Mouse (Mus musculus) ES-CJ7 (cell line): ENCODE measurements around the gene Ppp2r5e.

Source experiments
- DNase-seq: peaks from one replicate; pipeline ENCODE4 v3.0.0; 2011; ENCODE audit warnings: low read depth, low spot score

The Ppp2r5e gene

DNA sequence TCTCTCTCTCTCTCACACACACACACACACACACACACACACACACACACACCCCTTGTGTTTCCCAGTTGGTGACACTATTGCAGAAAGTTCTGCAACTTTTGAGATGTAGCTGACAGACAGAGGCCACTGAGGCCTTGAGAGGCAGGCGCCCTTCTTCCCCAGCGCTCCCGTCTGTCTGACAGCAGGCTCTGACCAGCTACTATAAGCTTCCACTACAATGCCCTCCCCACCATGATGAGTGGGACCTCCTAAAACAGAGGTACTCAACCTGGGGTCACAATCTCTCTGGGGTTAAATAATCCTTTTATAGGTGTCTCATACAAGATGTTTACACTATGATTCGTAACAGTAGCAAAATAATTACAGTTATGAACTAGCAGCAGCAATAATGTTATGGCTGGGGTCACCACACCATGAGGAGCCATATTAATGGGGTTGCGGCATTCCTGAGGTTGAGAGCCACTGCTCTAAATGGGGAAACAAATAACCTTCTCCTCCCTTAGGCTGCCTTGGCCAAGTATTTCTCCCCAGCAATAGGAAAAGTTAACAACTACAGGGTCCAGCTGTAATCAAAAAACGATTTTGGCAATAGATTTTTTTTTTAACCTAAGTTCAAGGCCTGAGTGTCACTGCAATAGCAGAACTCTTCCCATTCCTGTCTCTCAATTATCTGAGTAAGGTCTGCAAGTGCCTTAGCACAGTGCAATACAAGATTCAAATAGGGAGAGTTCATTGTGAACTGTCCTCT lies 58.2 kb downstream of the Ppp2r5e start:
- DNase-seq, result no peak

DNA sequence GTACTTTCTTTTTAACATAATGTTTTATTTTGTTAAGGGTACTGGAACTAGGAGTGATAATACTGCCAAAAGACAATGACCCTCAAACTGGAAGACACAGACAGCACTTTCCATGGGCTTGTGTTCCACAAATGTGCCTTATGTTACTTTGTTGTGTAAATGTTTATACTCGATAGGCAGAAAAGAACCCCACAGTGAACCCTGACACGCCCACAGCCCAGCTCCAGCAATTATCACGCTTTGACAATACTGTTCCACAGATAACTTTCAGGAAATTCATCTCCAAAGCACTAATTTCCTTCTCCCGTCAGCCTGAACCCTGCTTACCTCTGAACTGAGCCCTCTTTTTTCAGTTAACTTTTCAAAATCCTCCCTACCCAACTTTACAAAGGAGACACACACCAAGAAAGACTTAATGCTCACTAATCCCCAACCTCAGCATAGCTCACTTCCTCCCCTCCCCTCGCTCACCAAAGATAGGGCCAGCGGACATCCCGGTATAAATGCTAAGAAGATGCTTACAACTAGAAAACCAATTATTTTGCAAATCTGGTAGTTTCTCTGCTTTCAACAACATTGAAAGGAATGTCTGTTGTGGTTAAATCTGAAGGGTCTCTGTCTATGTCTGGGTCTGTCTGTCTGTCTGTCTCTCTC lies 58.9 kb downstream of the Ppp2r5e start:
- peak; percentile 38 for DNase-seq

DNA sequence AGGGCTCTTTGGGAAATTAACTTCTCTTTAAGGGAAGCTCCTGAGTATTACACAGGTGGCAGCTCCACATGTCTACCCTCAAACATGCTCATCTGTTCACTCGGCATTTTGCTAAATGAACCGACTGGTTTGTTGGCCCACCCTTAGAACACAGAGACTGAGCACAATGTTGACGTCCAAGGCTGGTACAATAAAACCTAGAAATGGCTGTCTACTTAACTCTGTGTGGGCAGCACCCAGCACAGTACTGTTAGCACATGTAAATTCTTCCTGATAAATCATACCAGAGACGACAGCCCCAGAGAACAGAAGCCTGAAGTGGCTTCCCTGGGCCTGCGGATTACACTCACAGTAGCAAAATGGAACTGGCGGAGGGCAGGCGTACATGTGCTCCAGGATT lies 59.5 kb downstream of the Ppp2r5e start:
- DNase-seq, result no peak

DNA sequence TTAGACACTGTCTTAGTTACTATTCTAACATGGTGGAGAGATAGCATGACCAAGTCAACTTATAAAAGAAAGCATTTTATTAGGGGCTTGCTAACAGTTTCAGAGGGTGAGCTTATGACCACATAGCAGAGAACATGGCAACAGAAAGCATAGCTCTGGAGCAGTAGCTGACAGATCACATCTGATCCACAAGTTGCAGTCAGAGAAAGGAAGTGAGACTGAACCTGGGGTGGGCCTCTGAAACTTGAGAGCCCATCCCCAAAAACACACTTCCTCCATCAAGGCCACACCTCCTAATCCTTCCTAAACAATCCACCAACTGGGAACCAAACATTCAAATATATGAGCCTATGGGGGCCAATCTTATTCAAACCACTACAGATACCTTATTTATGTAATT lies 62.9 kb downstream of the Ppp2r5e start:
- no peak for DNase-seq

DNA sequence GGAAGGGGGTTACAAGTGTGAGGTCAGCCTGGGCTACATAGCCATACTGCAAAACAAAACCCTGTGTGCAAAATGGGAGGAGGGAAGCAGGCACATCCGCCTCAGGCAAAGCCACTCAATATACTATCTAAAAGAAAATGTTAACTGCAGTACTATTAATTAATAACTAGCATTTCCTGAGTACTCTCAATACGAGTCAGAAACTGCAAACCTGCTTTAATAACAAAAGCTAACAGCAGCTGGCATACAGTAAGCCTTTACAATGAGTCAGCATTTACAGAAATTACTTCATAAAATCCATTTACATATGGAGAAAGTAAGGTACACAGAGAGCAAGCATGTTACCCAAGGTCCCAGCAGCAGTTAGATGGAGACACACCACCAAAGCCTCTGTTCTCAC lies 64.2 kb downstream of the Ppp2r5e start:
- DNase-seq, result no peak

DNA sequence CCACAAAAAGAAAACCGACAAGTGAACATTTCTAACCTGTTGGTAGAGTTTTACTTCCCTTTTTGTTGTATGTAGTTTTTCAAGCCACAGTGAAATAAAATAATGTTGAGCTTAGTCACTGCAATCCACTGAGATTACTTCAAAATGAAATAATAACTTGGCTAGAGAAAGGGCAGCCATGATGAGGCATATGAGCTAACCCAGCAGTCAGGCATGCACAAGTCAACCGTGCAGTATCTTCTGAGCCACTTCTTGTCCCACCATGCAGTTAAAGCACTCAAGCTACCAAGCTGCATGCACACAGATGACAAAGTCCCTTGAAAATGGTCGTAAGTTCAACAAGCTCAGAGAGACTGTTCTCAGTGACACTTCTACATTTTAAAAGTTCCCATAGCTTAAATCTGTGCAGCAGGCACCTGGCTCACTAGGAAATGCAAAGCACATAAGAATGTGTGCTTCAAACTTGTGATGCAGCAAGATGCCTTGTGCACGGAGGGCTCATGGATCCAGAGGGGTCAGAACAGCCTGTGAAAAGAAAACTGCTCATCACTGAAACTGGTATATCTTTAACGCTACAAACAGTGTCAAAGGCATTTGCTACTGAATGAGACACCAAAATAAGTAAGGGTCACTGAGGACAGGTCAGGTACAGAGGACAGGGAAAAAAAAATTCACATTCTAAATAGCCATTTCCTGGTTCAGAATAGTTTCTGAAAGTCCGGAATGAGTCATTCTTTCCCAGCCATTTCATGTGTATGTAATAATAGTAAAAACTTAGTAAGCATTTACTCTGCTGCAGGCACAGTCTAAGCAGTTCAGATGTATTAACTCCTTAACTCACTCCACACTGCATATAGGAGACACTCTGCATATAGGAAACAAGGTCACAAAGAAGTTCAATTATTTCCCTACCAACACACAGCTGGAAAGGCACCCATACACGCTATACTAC lies 66.9 kb downstream of the Ppp2r5e start:
- no peak for DNase-seq

DNA sequence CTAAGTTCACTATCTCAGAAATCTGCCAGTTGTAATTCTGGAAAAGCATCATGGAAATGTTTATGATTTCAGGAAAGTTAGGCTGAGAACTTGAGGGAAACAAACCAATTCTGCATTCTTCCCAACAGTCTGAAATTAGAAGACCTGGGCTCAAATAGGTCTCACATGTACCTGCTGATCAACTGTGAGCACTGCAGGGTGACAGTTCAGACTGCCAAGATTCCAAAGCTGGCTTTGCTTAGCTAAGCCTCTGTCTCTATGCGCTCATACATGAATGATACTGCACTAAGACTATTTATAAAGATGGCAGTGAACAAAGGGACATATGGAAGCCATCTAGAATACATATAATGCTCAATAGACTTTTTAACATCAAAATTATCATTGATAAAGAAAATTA lies 67.7 kb downstream of the Ppp2r5e start:
- DNase-seq, result no peak

DNA sequence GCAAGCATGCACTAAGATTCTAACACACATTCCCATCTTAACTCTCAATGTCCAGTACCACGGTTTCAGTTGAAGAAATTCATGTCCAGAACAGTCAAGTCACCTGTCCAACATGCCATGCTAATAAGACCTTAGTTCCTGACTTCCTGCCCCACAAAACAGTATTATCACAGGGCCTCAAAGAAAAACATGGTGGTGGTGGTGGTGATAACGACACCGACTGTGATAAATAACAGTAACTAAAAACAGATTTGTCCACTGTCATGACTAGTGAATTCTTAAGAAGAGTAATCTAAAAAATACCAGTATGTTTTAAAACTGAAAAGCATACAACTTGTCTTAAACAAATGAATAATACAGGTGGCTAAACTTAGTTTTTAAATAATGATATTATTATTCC lies 71.8 kb downstream of the Ppp2r5e start:
- no peak for DNase-seq

DNA sequence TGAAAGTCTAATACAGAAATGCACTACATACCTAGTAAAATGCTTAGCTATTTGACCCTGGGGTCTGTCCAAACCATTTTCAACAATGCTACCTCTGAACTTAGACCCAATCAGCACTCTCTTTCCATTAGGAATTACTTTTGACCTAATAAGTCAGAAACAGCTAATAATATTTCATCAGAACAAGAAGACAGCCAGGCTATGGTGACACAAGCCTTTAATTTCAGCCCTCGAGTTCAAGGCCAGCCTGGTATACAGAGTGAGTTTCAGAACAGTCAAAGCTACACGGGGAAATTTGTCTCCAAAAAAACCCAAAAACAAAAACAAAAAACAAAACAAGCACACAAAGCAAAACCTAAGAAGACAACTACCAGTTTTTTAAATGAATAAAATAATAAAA lies 73.1 kb downstream of the Ppp2r5e start:
- no peak for DNase-seq

DNA sequence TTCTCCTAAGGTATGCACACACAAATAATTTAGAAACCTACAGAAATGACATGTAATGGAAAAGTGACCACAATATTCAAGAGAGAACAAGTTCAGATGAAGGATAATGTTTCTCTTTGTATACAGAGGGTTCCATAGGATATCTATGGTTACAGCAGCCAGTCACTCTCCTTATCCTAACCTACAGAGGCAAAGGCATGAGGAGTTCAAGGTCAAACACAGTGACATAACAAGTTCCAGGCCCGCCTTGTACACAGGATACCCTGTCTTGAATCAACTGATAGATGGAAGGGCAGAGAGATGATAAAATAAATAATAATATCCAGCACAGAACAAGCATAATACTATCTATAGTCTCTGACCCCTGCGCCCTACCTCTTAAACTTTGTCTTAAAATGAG lies 73.7 kb downstream of the Ppp2r5e start:
- DNase-seq, result no peak

DNA sequence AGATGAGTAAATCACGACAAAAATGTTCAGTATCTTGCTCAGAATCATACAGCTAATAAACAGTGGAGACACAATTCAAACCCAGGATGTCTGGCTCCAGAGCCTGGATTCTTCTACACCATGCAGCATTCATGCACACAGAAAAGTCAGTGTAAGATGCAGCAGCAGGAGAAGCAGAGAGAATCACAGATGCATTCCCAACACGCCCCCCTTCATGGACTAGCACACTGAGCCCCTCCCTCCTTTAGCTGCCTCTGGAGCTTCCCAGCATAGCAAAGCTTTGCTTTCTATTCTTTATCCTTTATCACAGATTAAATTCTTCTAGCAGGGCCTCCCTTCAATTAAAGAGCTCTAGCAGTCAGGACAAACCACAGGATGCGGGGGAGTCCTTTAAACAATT lies 75.7 kb downstream of the Ppp2r5e start:
- peak; percentile 36 for DNase-seq

DNA sequence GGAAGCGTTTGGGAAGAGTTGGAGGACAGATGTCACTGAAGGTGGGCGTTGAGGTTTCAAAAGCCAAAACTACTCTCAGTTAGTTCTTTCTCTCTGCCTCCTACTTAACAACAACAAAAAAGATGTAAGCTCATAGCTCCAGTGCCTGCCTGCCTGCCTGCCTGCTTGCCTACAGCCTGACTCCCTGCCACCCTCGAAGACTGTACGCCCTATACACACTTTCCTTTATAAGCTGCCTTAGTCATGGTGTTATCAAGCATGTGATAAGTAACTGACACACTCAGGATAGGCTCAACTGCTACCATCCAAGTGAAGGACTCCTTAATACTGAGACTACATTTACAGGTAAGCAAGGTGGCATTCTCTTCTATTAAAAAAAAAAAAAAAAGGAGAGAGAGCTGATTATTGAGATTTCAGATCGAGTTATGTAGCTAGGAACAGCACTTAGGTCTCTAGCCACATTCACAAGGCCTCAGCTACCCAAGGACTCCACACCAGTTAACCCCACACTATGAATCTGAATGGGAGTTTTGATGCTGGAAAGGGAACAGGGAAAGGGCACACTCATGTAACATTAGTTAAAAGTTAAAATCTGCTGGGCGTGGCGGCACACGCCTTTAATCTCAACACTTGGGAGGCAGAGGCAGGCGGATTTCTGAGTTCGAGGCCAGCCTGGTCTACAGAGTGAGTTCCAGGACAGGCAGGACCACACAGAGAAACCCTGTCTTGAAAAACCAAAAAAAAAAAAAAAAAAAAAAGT lies 76.7 kb downstream of the Ppp2r5e start:
- peak; percentile 39 for DNase-seq

DNA sequence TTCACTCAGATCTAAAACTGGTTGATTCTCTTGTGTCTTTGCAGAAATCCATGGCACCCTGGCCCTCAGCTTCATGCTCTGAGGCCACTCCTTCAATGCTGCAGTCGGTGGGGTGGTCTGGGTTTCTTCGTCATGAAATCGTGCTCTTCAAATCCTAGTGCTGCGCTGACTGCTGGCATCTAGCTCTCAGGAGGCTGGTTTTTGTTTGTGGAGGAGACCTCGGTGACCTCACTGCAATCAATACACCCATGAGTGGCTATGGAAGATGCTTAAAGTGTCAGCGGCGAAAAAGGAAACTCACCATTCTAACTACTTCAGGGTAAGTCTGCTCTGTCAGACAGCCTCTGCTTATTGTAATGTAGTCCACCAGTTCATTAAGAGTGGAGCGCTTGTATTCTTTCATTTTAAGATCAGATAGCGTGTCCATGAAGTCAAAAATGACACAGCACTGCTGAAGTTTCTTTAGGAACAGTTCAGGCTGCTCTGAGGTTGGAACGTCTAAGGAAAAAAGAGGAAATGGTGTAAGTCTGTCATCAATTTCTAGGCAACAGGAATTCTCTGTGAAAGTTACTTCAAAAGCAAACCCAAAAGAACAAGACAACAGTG lies 80.6 kb downstream of the Ppp2r5e start:
- DNase-seq, result no peak

DNA sequence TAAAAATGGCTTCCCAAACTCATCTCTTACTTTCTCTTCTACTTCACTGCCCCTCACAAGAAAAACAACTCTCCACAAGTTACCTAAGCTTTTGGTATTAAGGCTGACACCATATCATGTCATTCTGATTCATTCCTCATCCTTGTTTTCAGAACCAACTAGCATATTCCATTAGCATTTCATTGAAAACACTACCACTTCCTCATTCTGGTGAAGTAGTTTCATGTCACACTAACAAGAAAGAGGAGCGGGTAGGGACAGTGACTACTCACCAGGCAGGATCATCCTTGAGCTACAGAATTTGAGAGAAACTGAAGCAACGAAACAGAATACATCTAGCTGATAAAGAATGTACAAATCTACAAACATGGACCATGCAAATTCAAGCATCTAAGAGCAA lies 84.5 kb downstream of the Ppp2r5e start:
- no peak for DNase-seq

DNA sequence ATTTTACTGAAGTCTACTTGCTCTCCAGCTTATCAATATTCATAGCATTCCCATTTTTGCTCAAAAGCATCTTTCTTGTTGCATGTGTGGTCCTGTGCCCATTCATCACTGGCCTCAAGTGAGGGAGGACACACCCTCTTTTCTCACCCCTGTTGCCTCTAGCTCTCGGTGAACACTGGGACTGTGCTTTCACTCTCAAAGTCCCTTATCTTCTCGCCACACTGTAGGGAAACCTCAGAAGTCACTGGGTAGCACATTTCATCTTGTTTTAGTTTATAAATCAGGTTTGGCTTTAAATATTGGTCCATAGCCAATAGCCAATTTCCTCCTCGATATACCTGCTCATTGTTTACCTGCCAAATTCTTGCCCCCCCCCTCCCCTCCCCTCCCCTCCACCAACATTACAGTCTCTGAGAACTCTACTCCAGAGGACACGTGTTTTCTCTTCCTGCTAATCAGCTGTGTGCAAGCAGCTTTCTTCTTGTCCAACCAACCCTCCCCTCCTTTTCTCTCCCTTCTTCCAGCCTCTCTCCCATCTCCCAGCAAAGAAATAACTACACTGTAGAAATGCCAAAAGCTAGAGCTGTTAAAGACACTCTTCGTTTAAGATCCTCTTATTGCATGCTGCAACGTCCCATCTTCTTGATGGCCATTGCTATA lies 90.9 kb downstream of the Ppp2r5e start:
- no peak for DNase-seq

DNA sequence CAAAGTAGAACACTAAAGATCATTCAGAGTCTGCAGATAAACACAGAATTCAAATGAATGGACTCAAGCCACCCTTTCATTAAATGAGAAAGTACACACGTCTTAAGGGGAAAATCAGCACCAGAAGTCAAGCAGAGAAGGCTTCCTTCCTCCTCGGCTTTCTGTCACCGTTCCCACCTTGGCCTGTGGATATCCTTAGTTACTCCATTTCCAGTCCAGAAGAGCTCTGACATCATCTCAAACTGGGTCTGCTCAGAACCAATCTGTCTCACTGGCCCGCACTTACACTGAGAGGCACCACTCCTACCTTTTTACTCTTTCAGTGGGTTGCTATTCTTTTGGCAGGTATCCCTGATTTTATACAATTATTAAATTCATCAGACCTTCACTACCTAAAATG lies 93.4 kb downstream of the Ppp2r5e start:
- DNase-seq, result no peak

DNA sequence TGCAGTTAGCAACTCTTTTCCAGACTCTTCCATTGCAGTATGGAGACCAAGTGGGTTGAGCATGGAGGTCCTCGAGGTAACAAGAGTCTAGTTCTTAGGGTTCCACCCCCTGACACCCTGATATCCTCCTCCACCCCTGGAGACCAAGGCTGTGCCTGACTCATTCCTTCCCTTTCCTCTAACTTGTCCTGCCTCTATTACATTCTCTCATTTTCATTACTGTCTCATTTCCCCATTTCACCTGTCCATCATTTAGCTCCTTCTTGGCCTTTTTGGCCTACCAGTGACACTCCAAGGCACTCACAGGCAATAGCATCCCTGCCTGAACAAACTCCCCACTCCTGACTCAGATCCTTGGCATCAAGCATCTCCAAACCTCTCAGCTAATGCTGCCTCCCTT lies 98.3 kb downstream of the Ppp2r5e start:
- DNase-seq, result no peak

DNA sequence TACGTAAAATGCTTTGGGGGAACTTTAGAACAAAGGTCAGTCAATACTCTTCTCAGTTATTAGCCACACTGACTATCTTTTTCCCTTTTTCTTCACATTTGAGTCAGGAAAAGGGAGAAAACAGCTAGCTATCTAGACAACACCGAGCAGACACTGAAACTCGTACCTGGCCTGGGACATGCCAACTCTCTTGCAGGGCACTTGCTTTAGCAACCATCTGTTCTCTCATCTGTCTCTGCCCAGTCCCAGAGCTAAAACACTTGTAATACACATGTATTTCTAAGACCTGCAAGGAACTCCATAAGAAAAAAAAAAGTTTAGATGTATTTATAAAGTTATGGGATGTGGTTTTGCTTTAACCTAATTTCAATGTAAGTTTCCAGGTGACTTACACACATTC lies 100.4 kb downstream of the Ppp2r5e start:
- DNase-seq, result no peak

DNA sequence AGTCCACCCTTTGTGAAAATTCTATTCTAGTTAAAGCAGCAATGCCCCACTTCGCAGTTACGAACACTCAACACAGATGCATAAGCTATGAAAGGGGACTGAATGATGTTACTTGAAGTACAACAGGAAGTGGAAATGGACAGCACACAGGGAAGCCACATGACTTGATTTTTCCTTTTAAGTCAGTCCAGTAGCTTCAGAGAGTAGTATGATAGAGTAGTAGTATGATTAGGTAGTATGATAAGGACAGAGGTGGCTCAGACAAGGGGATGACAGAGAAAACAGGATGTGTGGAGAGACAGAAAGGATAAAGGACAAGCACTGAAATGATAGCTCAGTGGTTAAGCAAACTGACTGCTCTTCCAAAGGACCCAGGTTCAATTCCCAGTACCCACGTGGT lies 101.4 kb downstream of the Ppp2r5e start:
- DNase-seq, result no peak

DNA sequence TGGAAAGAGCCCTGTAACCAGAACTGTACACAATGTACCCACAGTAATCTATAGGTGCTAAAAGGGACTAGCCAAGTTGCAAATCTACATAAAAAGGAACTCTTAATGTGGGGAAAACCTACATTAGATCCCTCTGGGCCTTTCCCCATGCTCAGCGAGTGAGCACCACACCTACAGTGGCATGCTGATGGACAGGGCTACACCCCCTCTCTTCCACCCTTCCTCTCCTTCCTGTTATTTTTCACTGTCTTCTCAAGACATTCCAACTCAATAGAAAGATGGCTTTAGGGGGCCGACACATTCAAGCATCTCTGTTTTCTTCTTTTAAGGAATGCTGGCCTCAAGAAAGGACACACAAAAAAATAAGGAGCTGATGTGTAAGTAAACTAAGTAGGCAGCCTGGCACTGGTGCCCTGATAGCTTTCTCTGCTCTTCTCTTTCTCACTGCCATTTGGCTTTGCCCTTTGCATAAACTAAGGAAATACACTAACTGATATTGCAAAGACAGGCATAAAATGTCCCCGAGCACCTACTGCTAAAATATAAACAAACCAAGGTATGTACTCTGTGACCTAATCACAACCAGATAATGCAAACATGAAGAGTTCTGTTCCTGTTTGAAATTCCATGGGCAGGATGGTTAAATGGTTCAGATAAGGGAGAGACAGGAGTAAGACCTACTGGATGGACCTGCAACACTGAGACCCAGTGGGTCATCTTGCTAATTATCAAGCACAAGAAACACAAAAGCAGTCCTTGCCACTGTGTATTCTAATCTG lies 103.3 kb downstream of the Ppp2r5e start:
- no peak for DNase-seq
